Mouse (Mus musculus) bone marrow, adult 2 months (tissue): ENCODE measurements at regions not wholly inside any gene's neighbourhood (a gene's known extent, or its start where the extent isn't known, plus 50 kb on each side); places are given as distances from the start of the nearest gene placed in this dataset.

Experiments
- H3K27ac ChIP-seq: fragments of 200-500 bp; 2 replicates; pipeline ENCODE4 v1.5.1; 2012; ENCODE audit warnings: low read depth, mild to moderate bottlenecking, control low read depth, inconsistent platforms, low read length; ENCODE audit not compliant: control insufficient read depth, poor library complexity, insufficient read depth
- H3K4me1 ChIP-seq: fragments of 200-500 bp; 2 replicates; pipeline ENCODE4 v1.6.1; 2011; ENCODE audit warnings: low read length; ENCODE audit not compliant: control insufficient read depth, insufficient read depth
- H3K4me3 ChIP-seq: fragments of 200-500 bp; replicated peaks from 2 replicates; pipeline ENCODE3; 2011; ENCODE audit warnings: mild to moderate bottlenecking, low read depth, low read length, control low read depth; ENCODE audit not compliant: control insufficient read depth
- CTCF ChIP-seq: fragments of 200-500 bp; IDR thresholded peaks from 2 replicates; pipeline ENCODE4 v1.5.1; 2011; ENCODE audit warnings: low read length, control low read depth; ENCODE audit not compliant: control insufficient read depth, insufficient read depth
- POLR2A ChIP-seq: fragments of 200-500 bp; IDR thresholded peaks from 2 replicates; pipeline ENCODE4 v1.6.1; 2011; ENCODE audit warnings: low read depth, mild to moderate bottlenecking, control low read depth, low read length, borderline replicate concordance; ENCODE audit not compliant: control insufficient read depth
- WGBS: fragments of 180-500 bp; shearing (Covaris S2); methylation state at CpG from one replicate; pipeline ENCODE4 v1.1.7; 2018; 5-methylcytosine and 5-hydroxymethylcytosine counted together

- 80% methylated on average over 9 of the region's 9 CpGs for WGBS
- H3K4me3 ChIP-seq: no peak overlapping the region
- TF ChIP-seq POLR2A (no peak), CTCF (no peak)
- no peaks in the 10 kb centered on the region for H3K4me1 ChIP-seq
- H3K27ac ChIP-seq: no peak overlapping the region
These were observed 91.2 kb downstream of the Srek1 start for GRCm38 (mm10) chr13:103683169-103683568.

GRCm38 (mm10) chr13:103680740-103681139 is 93.7 kb downstream of the Srek1 start:
- no peak overlapping the region for H3K27ac ChIP-seq
- WGBS: 75% methylated on average over 4 of the region's 4 CpGs
- no peak overlapping the region for H3K4me3 ChIP-seq
- H3K4me1 ChIP-seq: no peaks in the 10 kb centered on the region
- TF ChIP-seq CTCF (no peak), POLR2A (no peak)

- no peak for TF ChIP-seq POLR2A
- TF ChIP-seq CTCF: no peak
- no peaks in the 10 kb centered on the region for H3K4me1 ChIP-seq
- WGBS: 79% methylated on average over 7 of the region's 7 CpGs
- no peak overlapping the region for H3K27ac ChIP-seq
- H3K4me3 ChIP-seq: no peak overlapping the region
These were observed 94.4 kb downstream of the Srek1 start for GRCm38 (mm10) chr13:103680052-103680451.

GRCm38 (mm10) chr13:103676831-103677230 is 97.6 kb downstream of the Srek1 start:
- Histone ChIP-seq H3K4me1 (no peaks in the 10 kb centered on the region), H3K27ac (no peak overlapping the region), H3K4me3 (no peak overlapping the region)
- TF ChIP-seq POLR2A (no peak), CTCF (no peak)
- 77% methylated on average over 13 of the region's 13 CpGs for WGBS

- no peak overlapping the region for H3K4me3 ChIP-seq
- TF ChIP-seq CTCF: no peak
- TF ChIP-seq POLR2A: no peak
- H3K4me1 ChIP-seq: no peaks in the 10 kb centered on the region
- 77% methylated on average over 5 of the region's 5 CpGs for WGBS
- H3K27ac ChIP-seq: no peak overlapping the region
These were observed 98.2 kb downstream of the Srek1 start for GRCm38 (mm10) chr13:103676221-103676620.

GRCm38 (mm10) chr13:103670611-103671010 is 103.8 kb downstream of the Srek1 start:
- TF ChIP-seq CTCF: no peak
- no peak for TF ChIP-seq POLR2A
- Histone ChIP-seq H3K4me3 (no peak overlapping the region), H3K4me1 (no peaks in the 10 kb centered on the region), H3K27ac (no peak overlapping the region)

- H3K27ac ChIP-seq: no peak overlapping the region
- TF ChIP-seq CTCF (no peak), POLR2A (no peak)
- no peak overlapping the region for H3K4me3 ChIP-seq
- H3K4me1 ChIP-seq: no peaks in the 10 kb centered on the region
- 67% methylated on average over 4 of the region's 4 CpGs for WGBS
These were observed 104.6 kb downstream of the Srek1 start for GRCm38 (mm10) chr13:103669856-103670255.

GRCm38 (mm10) chr13:103667749-103668148 is 106.7 kb downstream of the Srek1 start:
- no peak for TF ChIP-seq CTCF
- no peak for TF ChIP-seq POLR2A
- no peaks in the 10 kb centered on the region for H3K4me1 ChIP-seq
- no peak overlapping the region for H3K27ac ChIP-seq
- WGBS: 82% methylated on average over 2 of the region's 2 CpGs
- no peak overlapping the region for H3K4me3 ChIP-seq

GRCm38 (mm10) chr13:103660248-103660996 is 114.0 kb downstream of the Srek1 start:
- no peak overlapping the region for H3K27ac ChIP-seq
- no peak for TF ChIP-seq CTCF
- TF ChIP-seq POLR2A: no peak
- H3K4me1 ChIP-seq: no peaks in the 10 kb centered on the region
- 81% methylated on average over 11 of the region's 11 CpGs for WGBS
- no peak overlapping the region for H3K4me3 ChIP-seq
